Mouse (Mus musculus) megakaryocyte, embryonic 14.5 days (primary cell): ENCODE measurements around the gene Ugt1a6a.

Experiments
- FLI1 ChIP-seq: IDR thresholded peaks from 2 replicates; pipeline ENCODE4 v1.6.1; 2012; ENCODE audit warnings: low read length, inconsistent platforms, mixed read lengths
- GATA1 ChIP-seq: IDR thresholded peaks from 3 replicates; pipeline ENCODE4 v1.6.1; 2012; ENCODE audit warnings: mixed read lengths, low read length, inconsistent platforms, borderline replicate concordance

DNA sequence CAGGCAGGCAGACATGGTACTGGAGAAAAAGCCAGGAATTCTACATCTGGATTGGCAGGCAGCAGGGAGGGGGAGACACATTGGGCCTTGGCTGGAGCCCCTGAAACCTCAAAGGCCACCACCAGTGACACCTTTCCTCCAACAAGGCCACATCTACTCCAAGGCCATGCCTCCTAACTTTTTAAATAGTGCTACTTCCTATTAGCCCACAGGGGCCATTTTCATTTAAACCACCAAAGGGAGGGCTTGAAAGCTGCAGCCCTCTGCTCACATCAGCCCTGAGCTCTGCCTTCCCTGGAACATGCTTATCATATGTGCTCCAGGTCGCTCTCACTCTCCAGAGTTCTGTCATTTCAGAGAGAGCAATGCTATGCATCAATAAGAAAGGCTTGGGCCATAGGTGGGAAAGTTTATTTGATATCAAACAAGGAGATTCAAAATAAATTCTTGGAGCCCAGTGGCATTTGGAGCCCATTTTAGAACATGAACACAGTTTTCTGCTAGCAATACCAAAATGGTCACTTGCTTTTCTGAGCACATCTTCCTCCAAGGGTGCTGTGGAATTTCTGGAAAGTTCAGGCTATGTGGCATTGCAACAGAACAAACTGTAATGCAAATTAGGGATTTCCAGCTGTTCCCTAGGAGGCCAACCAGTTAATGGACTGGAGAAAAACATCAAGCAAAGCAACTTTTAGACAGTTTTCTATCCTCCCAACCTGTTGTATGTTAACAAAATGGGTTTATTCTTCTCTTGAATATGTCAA, 29.8 kb upstream of the Ugt1a6a start:
- TF ChIP-seq GATA1 (no peak), FLI1 (no peak)
